Mouse (Mus musculus): ENCODE measurements around the gene Zfp428. TPM values are rescaled to one million over a fixed set of nuclear protein-coding genes. Genes with fewer than 3 reads are reported as not detected.
"Not testable (repeated sequence)": the region's sequence is repeated elsewhere in the genome, so short reads cannot be mapped to it uniquely, and the experiment has no call there.

Zfp428 gene
- total and polyA plus RNA-seq, 3 experiments = 11.1 to 20.4 (median 15.1) TPM

GRCm38 (mm10) chr7:24517077-24517476 lies 10.3 kb downstream of the Zfp428 start:
- dilution Hi-C loops (cut with MboI; ENCODE audit: extremely low pct_ligation_motif_present, extremely low pct_unique_long_range_greater_than_20kb, low sequenced_read_pairs) = no loop called here
- no peak for TF ChIP-seq POLR2A (IDR thresholded peaks at IDR 0.05; ENCODE audit: low read depth, low read length)
- no peaks in the 10 kb centered on the region for H3K9me3 ChIP-seq (replicated peaks; ENCODE audit: low read length)
- no peak overlapping the region for H3K27ac ChIP-seq (ENCODE audit: insufficient read depth, low read depth)
- no peaks in the 10 kb centered on the region for H3K79me2 ChIP-seq (replicated peaks; ENCODE audit: control insufficient read depth, extremely low read depth, insufficient read depth, poor library complexity, severe bottlenecking)
- peaks cover 0 to 31% of the 10 kb centered on the region in 2 experiments for H3K36me3 ChIP-seq (replicated peaks in 1 of 2; ENCODE audit: control insufficient read depth in 1 of 2, insufficient read depth in 1 of 2, low read length in 1 of 2)
- no peak overlapping the region for H3K9ac ChIP-seq (ENCODE audit: insufficient read depth, low read depth)
- H3K4me3 ChIP-seq (replicated peaks in 1 of 3; ENCODE audit: low read depth in 2 of 3, low read length in 2 of 3, poor library complexity in 1 of 3) = no peak overlapping the region
- peaks cover 3 to 4% of the 10 kb centered on the region in 2 experiments; a peak in 1 of 4 replicates for H3K4me1 ChIP-seq (ENCODE audit: control insufficient read depth in 1 of 2, insufficient read depth in 2 of 2)
- no peaks in the 10 kb centered on the region for H3K27me3 ChIP-seq (replicated peaks)
- in situ Hi-C loops (cut with MboI; ENCODE audit: low pct_ligation_motif_present, low pct_unique_long_range_greater_than_20kb, low sequenced_read_pairs) = no loop called here
- no peak overlapping the region for H3K4me2 ChIP-seq (ENCODE audit: insufficient read depth, low read depth, poor library complexity, severe bottlenecking)
- DNase-seq (ENCODE audit: extremely low read depth) = no peak

GRCm38 (mm10) chr7:24517654-24518053 lies 10.8 kb downstream of the Zfp428 start:
- H3K9ac ChIP-seq (ENCODE audit: insufficient read depth, low read depth) = no peak overlapping the region
- no peak for DNase-seq (ENCODE audit: extremely low read depth)
- in situ Hi-C loops (cut with MboI; ENCODE audit: low pct_ligation_motif_present, low pct_unique_long_range_greater_than_20kb, low sequenced_read_pairs) = no loop called here
- no peaks in the 10 kb centered on the region for H3K27me3 ChIP-seq (replicated peaks)
- H3K27ac ChIP-seq (ENCODE audit: insufficient read depth, low read depth) = no peak overlapping the region
- dilution Hi-C loops (cut with MboI; ENCODE audit: extremely low pct_ligation_motif_present, extremely low pct_unique_long_range_greater_than_20kb, low sequenced_read_pairs) = no loop called here
- H3K79me2 ChIP-seq (replicated peaks; ENCODE audit: control insufficient read depth, extremely low read depth, insufficient read depth, poor library complexity, severe bottlenecking) = no peaks in the 10 kb centered on the region
- H3K36me3 ChIP-seq (replicated peaks in 1 of 2; ENCODE audit: control insufficient read depth in 1 of 2, insufficient read depth in 1 of 2, low read length in 1 of 2) = peaks cover 0 to 31% of the 10 kb centered on the region in 2 experiments
- H3K4me1 ChIP-seq (ENCODE audit: control insufficient read depth in 1 of 2, insufficient read depth in 2 of 2) = peaks cover 3 to 4% of the 10 kb centered on the region in 2 experiments; a peak in 1 of 4 replicates
- no peak overlapping the region for H3K4me2 ChIP-seq (ENCODE audit: insufficient read depth, low read depth, poor library complexity, severe bottlenecking)
- TF ChIP-seq SMC3 (IDR thresholded peaks at IDR 0.05; ENCODE audit: low read depth, low read length) (no peak), RCOR1 (conservative IDR thresholded peaks at IDR 0.05; ENCODE audit: low read depth, low read length) (no peak), CHD2 (IDR thresholded peaks at IDR 0.05; ENCODE audit: low read length) (no peak), EP300 (IDR thresholded peaks at IDR 0.05; ENCODE audit: low read length) (no peak), TCF12 (IDR thresholded peaks at IDR 0.05; ENCODE audit: low read depth, low read length) (no peak), ZKSCAN1 (IDR thresholded peaks at IDR 0.05; ENCODE audit: borderline replicate concordance, low read depth, low read length) (no peak), SIN3A (IDR thresholded peaks at IDR 0.05; ENCODE audit: low read length) (no peak)
- no peak overlapping the region for H3K4me3 ChIP-seq (replicated peaks in 1 of 3; ENCODE audit: low read depth in 2 of 3, low read length in 2 of 3, poor library complexity in 1 of 3)
- H3K9me3 ChIP-seq (replicated peaks; ENCODE audit: low read length) = no peaks in the 10 kb centered on the region

- H3K36me3 ChIP-seq (replicated peaks in 1 of 2; ENCODE audit: control insufficient read depth in 1 of 2, insufficient read depth in 1 of 2, low read length in 1 of 2) = peaks cover 0 to 22% of the 10 kb centered on the region in 2 experiments
- H3K4me2 ChIP-seq (ENCODE audit: insufficient read depth, low read depth, poor library complexity, severe bottlenecking) = no peak overlapping the region
- no peak overlapping the region for H3K27ac ChIP-seq (ENCODE audit: insufficient read depth, low read depth)
- TF ChIP-seq GABPA (IDR thresholded peaks at IDR 0.05; ENCODE audit: insufficient replicate concordance, low read depth, low read length) (no peak), CHD1 (IDR thresholded peaks at IDR 0.05; ENCODE audit: low read depth, low read length) (no peak), MAFK (IDR thresholded peaks at IDR 0.05; ENCODE audit: insufficient replicate concordance, low read length) (no peak), CTCF (conservative IDR thresholded peaks at IDR 0.05 in 1 of 2, IDR thresholded peaks at IDR 0.05 in 1 of 2; ENCODE audit: low read depth in 2 of 2, low read length in 2 of 2) (no peak), MAX (IDR thresholded peaks at IDR 0.05; ENCODE audit: low read length) (no peak), ZKSCAN1 (IDR thresholded peaks at IDR 0.05; ENCODE audit: borderline replicate concordance, low read depth, low read length) (no peak), UBTF (IDR thresholded peaks at IDR 0.05; ENCODE audit: low read depth, low read length) (no peak)
- DNase-seq (ENCODE audit: extremely low read depth) = no peak
- H3K9me3 ChIP-seq (replicated peaks; ENCODE audit: low read length) = no peaks in the 10 kb centered on the region
- in situ Hi-C loops (cut with MboI; ENCODE audit: low pct_ligation_motif_present, low pct_unique_long_range_greater_than_20kb, low sequenced_read_pairs) = no loop called here
- no peaks in the 10 kb centered on the region for H3K27me3 ChIP-seq (replicated peaks)
- dilution Hi-C loops (cut with MboI; ENCODE audit: extremely low pct_ligation_motif_present, extremely low pct_unique_long_range_greater_than_20kb, low sequenced_read_pairs) = no loop called here
- no peak overlapping the region for H3K9ac ChIP-seq (ENCODE audit: insufficient read depth, low read depth)
- peaks cover 6 to 17% of the 10 kb centered on the region in 2 experiments for H3K4me1 ChIP-seq (ENCODE audit: control insufficient read depth in 1 of 2, insufficient read depth in 2 of 2)
- H3K79me2 ChIP-seq (replicated peaks; ENCODE audit: control insufficient read depth, extremely low read depth, insufficient read depth, poor library complexity, severe bottlenecking) = no peaks in the 10 kb centered on the region
- no peak overlapping the region for H3K4me3 ChIP-seq (replicated peaks in 1 of 3; ENCODE audit: low read depth in 2 of 3, low read length in 2 of 3, poor library complexity in 1 of 3)
Observed at GRCm38 (mm10) chr7:24519130-24519529, 12.3 kb downstream of the Zfp428 start.

GRCm38 (mm10) chr7:24520054-24520453 lies 13.2 kb downstream of the Zfp428 start:
- H3K9ac ChIP-seq (ENCODE audit: insufficient read depth, low read depth); H3K27me3 ChIP-seq (replicated peaks); dilution Hi-C loops (cut with MboI; ENCODE audit: extremely low pct_ligation_motif_present, extremely low pct_unique_long_range_greater_than_20kb, low sequenced_read_pairs); in situ Hi-C loops (cut with MboI; ENCODE audit: low pct_ligation_motif_present, low pct_unique_long_range_greater_than_20kb, low sequenced_read_pairs); H3K79me2 ChIP-seq (replicated peaks; ENCODE audit: control insufficient read depth, extremely low read depth, insufficient read depth, poor library complexity, severe bottlenecking); H3K9me3 ChIP-seq (replicated peaks; ENCODE audit: low read length); H3K4me2 ChIP-seq (ENCODE audit: insufficient read depth, low read depth, poor library complexity, severe bottlenecking); H3K27ac ChIP-seq (ENCODE audit: insufficient read depth, low read depth); DNase-seq (ENCODE audit: extremely low read depth); H3K4me3 ChIP-seq (replicated peaks in 1 of 3; ENCODE audit: low read depth in 2 of 3, low read length in 2 of 3, poor library complexity in 1 of 3): not testable (repeated sequence)
- peaks cover 0 to 15% of the 10 kb centered on the region in 2 experiments for H3K36me3 ChIP-seq (replicated peaks in 1 of 2; ENCODE audit: control insufficient read depth in 1 of 2, insufficient read depth in 1 of 2, low read length in 1 of 2)
- peaks cover 6 to 20% of the 10 kb centered on the region in 2 experiments for H3K4me1 ChIP-seq (ENCODE audit: control insufficient read depth in 1 of 2, insufficient read depth in 2 of 2)
